Mouse (Mus musculus) right cerebral cortex, postnatal 4 days (tissue): ENCODE measurements around the gene Cldn7.
"Not testable (repeated sequence)": the region's sequence is repeated elsewhere in the genome, so short reads cannot be mapped to it uniquely, and the experiment has no call there.

Experiments used
- DNase-seq: peaks from one replicate; pipeline ENCODE4 v3.0.0-alpha.2; 2022

Cldn7 gene

GRCm38 (mm10) chr11:69964650-69965270 is at the start of gene Cldn7:
TSS of gene Cldn7 (plus strand) at chr11:69964779.
- DNase-seq: no peak

DNA sequence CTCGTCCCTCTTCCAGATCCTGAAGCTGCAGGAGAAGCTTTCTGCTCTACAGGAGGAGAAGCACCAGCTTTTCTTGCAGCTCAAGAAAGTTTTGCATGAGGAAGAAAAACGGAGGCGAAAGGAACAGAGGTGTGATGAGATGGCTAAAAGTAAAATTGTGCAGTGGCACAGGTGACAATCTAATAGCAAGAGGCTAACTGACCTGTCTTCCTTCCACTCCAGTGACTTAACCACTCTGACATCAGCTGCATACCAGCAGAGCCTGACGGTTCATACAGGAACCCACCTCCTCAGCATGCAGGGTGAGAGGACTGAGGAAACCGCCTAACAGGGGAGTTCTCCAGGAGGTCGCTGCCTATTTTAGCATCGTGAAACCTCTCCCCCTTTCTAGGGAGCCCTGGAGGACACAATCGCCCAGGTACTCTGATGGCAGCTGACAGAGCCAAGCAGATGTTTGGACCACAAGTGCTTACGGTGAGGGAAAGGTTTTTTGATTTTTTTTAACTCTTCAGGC is 49.6 kb upstream of the Cldn7 start:
- no peak for DNase-seq

DNA sequence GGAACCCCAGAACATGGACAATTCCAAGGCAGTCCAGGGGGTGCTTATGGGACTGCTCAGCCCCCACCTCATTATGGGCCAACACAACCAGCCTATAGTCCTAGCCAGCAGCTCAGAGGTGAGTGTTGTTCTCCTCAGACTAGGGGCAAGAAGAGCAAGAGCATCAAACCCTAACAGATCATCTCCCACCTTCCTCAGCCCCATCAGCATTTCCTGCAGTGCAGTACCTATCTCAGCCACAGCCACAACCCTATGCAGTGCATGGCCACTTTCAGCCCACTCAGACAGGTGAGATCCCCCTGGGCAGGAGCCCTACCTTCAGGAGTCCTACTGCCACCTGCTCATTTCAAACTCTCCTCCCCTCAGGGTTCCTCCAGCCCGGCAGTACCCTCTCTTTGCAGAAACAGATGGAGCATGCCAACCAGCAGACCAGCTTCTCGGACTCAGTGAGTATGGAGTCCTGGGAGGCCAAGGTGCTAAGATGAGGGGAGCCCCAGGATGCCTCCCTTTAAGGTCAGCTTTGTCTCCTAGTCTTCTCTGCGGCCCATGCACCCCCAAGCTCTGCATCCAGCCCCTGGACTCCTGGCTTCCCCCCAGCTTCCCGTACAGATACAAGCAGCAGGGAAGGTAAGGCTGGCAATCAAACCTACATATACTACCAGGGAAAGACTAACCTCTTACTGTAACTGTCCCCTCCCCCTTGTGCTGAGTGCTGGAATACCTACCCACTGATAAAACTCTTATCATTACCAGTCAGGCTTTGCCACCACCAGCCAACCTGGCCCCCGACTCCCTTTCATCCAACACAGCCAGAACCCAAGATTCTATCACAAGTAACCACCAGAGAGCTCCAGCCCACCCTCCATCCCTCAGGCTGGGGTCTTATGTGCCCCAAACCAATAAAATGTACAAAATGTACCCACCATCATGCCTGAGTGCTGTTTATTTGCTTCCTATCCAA is 48.6 kb upstream of the Cldn7 start:
- DNase-seq: no peak

GRCm38 (mm10) chr11:69916652-69917378 is 47.8 kb upstream of the Cldn7 start:
- DNase-seq: not testable (repeated sequence)

GRCm38 (mm10) chr11:69917379-69917948 is 47.1 kb upstream of the Cldn7 start:
- no peak for DNase-seq

DNA sequence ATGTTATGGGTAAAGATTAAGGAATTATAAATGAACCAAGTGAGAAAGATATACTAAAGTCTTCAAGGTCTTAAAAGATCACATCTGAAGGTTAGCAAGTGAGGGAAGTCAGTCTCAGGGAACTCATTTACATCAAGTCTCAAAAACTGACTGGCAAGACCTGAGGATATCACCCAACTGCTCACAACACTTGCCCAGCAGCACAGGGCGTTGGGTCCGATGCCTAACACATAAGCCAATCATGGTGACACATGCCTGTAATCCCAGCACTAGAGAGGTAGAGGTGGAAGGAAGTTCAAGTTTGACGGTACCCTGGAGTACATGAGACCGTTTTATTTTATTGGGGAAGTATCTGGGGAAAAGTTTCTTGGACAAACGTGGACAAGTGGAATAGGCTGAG is 46.5 kb upstream of the Cldn7 start:
- DNase-seq: no peak

GRCm38 (mm10) chr11:69919053-69919452 is 45.5 kb upstream of the Cldn7 start:
- DNase-seq: no peak

DNA sequence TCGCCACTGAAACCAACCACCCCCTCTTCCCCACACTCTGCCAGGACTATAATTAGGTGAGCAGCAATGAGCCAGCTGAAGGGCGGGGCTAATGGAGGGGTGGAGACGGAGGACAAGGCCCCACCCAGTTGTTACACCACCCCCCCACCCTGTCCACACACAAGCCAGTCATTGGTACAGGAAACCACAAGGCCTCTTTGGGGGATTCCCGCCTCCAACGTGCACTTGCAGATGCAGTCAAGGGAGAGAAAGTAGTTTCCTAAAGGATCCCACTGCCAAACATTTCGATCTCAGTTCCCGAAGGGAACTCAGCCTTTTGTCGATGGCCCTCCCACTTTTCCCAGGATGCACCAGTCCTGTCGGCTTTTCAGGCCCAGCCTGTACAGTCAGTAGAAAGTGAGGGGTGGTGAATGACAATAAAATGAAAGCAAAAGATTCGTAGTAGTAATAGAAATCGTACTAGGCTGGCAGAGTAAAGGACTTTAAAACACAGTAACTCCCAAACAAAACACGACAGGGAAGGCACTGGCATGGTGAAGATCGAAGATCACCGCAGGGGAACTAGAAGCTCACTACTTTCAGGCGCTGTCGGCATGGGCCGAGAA is 44.8 kb upstream of the Cldn7 start:
- DNase-seq: no peak

- DNase-seq: peak; percentile 64
Measured at GRCm38 (mm10) chr11:69920266-69921031, 44.1 kb upstream of the Cldn7 start.

DNA sequence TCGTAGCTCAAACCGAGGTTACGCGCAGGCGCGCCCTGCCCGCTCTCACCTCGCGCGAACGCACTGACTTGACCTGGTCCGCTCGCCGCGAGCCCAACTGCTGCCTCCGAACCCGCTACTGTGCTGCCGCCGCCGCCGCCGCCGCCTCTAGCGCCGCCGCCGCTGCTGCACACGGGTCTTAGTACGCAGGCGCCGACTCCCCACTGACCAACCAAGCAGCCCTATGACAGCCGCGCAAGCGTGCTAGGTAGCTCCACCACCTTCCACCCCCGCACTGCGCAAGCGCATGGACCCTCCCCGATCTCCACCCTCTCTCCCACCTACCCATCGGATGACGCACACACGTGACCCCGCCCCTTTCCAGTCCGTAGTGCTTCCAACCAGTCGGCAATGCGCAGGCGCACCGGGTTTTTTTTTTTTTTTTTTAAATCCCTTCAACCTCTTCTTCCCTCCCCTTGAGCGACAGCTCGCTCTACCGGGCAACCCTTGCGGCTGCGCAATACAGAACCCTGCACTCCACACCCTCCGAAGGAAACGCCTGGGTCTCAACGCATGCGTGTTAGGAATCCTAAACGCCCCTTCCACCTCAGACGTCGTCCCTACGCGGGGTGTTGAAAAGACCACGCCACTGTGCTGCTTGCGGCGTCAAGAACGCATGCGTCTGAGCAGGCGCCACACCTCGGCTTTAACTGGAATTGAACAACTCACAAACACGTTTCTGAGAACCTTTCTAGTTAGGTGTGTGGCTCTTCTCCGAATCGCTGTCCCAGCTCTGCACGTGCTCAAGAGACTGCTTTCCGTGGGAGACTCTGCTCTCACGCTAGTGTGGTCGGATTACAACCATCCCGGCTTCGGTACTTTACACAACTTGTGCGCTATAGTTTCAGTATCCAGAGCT is 43.2 kb upstream of the Cldn7 start, which contains the start of gene Eif5a:
Eif5a (minus strand) TSS at position 845 of the 898 bp plus-strand sequence.
- peak; percentile 100 for DNase-seq

DNA sequence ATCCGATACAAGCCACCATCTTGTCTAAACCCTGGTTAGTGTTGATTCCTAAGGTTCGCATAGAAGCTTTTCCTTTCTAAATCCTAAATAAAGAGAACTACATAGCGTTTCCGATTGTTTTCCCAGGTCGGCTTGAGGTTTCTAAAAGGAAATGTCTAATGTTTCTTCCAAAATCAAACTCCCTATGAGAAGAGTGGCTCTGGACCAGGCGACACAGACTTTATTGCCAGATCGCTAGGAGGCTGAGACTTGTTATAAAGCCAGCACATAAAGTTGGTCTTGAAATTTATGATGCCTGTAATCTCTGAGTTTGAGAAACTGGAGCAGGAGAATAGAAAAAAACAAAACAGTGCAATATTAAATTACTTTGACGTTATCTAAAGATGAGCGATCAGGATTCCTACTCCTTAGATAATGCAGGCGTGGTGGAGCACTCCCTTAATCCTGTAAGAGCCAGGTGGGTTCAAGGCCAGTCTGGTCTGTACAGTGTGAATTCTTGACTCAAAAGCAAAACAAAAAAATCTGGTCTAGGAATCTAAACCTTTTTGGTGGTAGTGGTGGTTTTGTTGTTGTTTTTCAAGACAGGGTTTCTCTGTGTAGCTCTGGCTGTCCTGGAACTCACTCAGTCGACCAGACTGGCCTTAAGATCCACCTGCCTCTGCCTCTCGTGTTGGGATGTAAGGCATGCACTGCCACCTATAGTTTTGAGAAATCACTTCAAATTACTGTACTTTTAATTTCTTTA is 42.4 kb upstream of the Cldn7 start:
- DNase-seq: no peak

- DNase-seq: no peak
Measured at GRCm38 (mm10) chr11:69922796-69923195, 41.8 kb upstream of the Cldn7 start.

DNA sequence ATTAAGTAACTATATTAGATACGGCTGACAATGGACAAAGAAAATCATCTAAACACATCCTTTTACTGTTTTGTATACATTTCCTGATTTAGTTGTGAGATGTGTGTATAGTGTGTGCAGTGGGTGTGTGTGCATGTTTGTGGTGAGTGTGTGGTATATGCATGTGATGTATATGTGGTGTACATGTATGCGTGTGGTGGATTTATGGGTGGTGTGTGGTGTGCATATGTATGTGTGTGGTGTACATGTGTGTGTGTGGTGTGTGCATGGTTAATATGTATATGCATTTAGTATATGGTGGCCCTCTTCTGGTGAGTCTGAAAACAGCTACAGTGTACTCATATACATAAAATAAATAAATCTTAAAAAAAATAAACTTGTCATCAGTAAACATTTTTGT is 37.1 kb upstream of the Cldn7 start:
- no peak for DNase-seq

GRCm38 (mm10) chr11:69929712-69930111 is 34.9 kb upstream of the Cldn7 start:
- no peak for DNase-seq

GRCm38 (mm10) chr11:69930176-69930575 is 34.4 kb upstream of the Cldn7 start:
- DNase-seq: not testable (repeated sequence)

DNA sequence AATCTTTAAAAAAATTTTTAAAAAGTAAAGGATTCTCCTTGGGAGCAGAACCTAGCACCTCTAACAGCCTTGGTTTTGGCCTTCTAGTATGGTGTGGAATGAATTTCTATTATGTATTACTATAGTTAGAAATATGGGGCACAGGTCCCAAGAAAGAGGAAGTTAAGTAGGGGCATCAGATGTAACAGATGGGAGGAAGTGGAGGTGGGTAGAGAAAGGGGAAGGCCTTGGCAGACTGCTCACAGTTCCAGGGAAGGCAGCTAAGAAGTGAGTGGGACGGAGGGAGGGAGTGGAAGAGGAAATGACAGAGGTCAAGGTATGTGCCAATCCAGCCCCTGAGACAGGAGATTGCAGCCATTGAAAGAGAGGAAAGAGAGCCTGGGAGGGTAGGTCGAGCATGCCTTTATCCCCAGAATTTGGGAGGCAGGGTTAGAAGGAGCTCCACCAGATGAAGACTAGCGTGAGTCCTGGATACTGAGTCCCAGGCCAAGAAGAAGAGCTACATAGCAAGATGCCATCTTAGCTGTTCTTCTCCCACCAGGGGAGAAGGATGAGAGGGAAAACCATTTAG is 33.5 kb upstream of the Cldn7 start:
- no peak for DNase-seq

- no peak for DNase-seq
Measured at GRCm38 (mm10) chr11:69931769-69932168, 32.8 kb upstream of the Cldn7 start.

- no peak for DNase-seq
Measured at GRCm38 (mm10) chr11:69932254-69932653, 32.3 kb upstream of the Cldn7 start.

GRCm38 (mm10) chr11:69933066-69933465 is 31.5 kb upstream of the Cldn7 start:
- no peak for DNase-seq
